Mouse (Mus musculus) lung, postnatal 4 days (tissue): ENCODE results near the gene Pard3.
"Not testable (repeated sequence)": the region's sequence is repeated elsewhere in the genome, so short reads cannot be mapped to it uniquely, and the experiment has no call there.

Experiments
- DNase-seq, 2 experiments: peaks; one replicate each; pipeline ENCODE4 v3.0.0; 2021

The Pard3 gene

GRCm38 (mm10) chr8:127140945-127141344 is 77.3 kb downstream of the Pard3 start:
- DNase-seq, result peak in 1 of 2 experiments; percentile 36

- peak in 1 of 2 experiments; percentile 35 for DNase-seq
Observed at GRCm38 (mm10) chr8:127143641-127144040, 79.9 kb downstream of the Pard3 start.

DNA sequence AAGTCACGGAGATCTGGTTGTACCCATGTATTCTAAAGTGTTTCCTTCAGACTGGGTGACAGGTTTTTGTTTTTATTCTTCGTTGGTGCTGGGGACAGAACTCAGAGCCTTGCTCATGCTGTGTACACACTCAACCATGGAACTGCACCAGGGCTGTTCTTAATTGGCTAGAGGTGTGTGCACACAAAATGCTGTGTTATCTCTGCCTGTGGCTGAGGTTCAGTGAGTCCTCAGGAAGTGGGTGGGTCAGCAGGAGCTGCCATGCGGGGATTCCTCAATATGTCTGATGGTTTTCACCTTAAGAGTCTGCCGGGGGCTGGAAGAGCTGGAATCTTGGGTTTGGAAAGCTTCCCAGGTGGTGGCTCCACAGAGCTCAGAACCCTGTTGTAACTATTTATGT is 80.9 kb downstream of the Pard3 start:
- no peak for DNase-seq

DNA sequence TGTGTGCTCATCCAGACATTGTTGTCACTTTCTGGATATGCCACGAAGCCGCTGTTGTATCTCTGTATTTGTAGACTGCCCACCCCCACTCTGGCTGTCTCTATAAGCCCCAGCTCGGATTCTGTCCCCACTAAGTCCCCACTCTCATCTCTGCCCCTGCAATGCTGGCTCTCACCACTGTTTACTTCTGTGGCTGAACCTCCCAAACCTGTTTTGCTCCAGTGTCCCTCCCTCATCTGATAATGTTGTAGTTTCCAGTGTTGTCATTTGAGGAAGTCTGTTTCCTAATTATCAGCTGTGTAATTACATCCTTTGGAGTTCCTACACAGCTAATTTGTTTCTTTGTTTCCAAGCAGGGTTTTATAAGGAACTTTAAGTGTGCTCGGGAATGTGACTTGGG is 81.4 kb downstream of the Pard3 start:
- no peak for DNase-seq

DNA sequence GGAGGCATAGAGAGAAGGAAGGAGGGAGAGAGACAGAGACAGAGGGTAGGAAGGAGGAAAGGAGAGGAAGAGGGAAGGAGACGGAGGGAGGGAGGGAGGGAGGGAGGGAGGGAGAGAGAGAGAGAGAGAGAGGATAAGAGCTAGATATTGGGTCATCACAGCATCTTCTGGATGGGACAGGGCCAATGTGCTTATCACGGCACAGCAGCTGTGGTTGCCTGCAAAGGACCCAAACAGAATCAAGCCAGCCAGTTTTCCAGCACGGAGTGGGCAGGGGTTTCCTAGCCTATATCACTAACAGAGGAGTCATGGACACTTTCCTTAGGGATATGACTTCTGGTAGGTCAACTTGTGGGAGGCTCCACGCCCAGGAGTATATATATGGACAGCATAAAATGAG is 82.4 kb downstream of the Pard3 start:
- DNase-seq, result peak in 1 of 2 experiments; percentile 28

DNA sequence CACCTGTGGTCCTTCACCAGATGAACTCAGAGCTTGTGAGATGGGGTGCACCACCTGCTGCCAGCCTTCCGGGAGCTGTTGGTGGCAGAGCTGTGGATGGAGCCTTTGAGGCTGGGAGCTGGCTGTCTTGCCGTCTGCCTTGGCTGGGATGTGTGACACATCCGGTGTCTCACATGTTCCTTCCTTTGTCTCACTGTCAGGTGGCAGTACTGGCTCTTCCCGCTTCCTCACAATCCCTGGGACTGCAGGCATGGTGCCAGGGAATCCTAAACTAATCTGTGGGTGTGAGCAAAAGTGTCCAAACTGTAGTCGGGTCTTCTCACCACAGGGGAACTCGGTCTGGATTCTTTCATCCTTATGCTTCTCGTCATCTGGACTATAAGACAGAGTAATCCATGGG is 85.1 kb downstream of the Pard3 start:
- DNase-seq, result peak in 1 of 2 experiments; percentile 29

GRCm38 (mm10) chr8:127150645-127151044 is 87.0 kb downstream of the Pard3 start:
- no peak for DNase-seq

DNA sequence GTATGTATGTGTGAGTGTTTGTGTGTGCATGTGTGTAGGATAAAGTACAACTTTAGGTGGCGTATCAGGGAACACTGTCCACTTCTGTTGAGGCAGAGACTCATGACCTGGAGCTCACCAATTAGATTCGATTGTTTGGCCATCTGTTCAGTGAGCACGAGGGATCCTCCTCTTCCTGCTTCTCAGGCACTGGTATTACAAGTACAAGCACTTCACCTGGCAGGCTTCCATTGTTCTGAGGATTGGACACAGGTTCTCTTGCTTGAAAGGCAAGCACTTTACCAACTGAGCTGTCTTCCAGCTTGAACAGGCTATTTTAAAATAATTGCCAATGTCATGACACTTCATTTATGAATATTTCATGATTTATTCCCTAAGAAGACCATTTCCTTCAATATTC is 88.0 kb downstream of the Pard3 start:
- no peak for DNase-seq

DNA sequence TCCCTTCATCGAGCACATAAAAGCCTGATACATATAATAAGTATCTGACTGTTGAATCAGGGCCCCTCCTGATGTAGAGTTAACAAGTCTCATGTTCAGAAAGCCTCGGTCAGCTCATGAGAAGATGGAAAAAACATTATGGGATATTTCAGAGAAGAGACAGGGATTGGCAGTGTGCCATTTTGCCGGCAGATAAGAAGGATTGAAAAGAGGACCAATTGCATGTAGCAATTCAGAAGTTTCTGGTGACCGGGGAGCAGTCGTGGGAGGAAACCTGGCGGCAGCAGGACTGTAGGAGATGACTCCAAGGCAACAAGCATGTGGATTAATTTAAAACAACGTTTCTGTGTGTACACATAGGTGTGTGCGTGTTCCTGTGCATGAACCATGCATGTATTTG is 93.4 kb downstream of the Pard3 start:
- DNase-seq, result peak; percentile 34 to 39

DNA sequence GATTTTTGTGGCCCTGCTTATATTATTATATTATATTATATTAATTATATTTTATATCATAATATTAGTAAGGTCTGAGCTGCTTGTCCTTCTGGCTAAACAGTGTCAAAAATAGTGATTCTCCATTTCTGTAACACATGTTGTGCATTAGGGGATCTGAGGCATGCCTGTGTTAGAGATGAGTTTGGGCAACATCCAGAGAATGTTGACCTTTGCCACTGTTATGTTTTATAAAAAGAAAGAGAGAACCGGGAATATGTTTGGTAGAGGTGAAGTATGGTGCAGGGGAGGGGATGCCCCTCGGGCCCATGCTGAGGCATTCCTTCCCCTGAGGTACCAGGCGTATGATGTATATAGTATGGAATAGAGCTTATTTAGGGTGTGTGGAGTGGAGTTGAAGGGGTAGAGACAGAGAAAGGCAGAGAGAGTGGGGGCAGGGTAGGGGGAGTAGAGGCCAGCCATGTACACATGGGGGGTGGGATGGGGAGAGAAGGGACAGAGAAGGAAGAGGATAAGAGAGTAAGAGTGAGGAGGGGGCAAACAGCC is 95.8 kb downstream of the Pard3 start:
- DNase-seq, result no peak

GRCm38 (mm10) chr8:127161854-127162253 is 98.2 kb downstream of the Pard3 start:
- DNase-seq, result no peak

DNA sequence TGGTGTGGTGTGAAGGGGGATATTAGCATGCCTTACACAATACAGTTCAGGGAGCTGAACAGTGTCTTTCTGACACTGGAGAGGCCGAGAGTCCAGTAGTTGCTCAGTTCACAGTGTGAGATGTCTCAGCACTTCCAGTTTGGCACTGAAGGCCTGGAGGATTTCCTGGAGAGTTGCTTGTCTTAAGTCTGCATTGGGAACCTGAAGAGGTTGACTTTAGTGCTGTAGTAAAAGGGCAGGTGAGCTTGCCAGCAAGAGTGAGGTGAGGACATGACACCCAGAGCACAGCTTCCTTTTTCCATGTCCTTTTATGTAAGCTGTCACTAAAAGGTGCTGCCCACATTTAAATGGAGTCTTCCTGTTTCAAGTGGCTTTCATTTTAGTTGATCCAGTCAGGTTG is 99.1 kb downstream of the Pard3 start:
- DNase-seq, result no peak

DNA sequence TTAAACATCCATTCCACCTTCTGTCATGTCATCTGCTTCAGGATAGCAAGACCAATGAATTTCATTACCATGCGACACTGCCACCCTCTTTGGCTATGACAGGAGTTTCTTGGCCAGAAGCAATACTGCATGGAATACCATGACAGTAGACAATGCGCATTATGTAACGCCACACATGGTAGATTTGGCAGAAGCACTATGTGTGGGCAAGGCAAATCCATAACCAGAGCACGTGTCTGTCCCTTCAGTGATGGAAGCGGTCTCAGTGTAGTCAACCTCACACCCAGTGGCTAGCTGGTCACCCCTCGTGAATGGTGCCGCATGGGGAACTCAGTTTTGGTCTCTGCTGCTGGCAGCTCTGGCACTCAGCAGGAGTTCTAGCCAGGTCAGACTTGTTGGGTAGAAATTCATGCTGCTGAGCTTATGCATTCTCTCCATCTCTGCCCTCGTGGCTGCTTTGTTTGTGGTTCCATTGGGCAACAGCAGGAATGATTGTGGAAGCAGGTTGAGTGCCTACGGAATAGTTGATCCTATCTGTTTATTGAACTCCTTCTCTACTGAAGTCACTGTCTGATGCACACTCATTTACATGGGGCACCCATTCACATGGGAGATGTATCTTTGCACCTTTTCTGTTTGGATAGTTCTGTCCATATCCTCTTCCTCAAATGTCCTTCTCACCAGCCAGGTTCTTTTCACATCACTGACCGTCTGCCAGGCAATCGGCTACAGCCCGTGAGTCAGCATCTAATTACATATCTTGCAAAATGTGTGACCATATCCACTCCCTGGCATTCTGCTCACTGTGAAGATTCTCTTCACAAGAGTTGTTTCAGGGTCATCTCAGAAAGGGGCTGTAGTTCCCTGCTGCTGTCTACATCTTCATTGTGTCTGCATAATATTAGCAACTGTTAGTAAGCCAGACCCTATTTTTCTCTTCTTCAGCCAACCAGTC is 100.9 kb downstream of the Pard3 start:
- no peak for DNase-seq

DNA sequence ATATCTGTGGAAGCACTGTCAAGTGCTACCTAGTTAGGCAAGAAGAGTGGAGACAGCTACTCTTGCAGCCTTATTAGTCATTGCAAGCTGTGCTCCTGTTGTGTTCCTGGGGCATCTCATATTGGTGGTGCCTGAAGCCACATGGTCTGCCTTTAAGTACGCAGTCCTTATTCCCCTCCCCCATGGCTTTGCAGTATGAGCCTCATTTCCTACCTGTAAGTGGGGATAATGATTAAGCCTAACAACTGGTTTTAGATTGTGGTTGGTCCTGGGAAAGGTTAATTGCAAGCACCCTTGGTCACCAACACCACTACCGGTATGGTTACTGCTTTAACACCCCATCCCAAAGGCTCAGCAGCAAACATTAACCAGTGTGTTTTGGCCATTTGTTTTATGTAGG is 104.8 kb downstream of the Pard3 start:
- no peak for DNase-seq

- DNase-seq, result no peak
Observed at GRCm38 (mm10) chr8:127169361-127169760, 105.7 kb downstream of the Pard3 start.

- DNase-seq, result not testable (repeated sequence)
Observed at GRCm38 (mm10) chr8:127170372-127170771, 106.7 kb downstream of the Pard3 start.

- DNase-seq, result peak in 1 of 2 experiments; percentile 29
Observed at GRCm38 (mm10) chr8:127170930-127171329, 107.2 kb downstream of the Pard3 start.

DNA sequence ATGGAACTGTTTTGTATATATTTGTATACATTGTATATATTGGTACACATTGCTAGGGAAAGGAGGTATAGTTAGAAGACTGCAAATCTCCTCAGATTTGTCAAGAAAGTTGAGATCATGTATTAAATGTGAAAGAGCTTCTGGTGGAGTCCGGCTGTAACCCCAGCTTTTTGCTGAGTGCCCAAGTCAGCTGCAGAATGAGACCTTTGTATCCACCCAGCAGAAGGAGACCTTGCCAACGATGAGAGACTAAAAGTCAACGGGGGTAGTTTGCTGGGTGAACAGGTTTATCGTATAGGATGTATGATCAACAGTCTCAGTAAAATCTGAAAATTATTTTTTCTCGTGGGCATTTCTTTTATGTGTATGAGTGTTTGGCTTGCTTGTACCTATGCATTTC is 109.8 kb downstream of the Pard3 start:
- DNase-seq, result no peak

GRCm38 (mm10) chr8:127174411-127174810 is 110.7 kb downstream of the Pard3 start:
- DNase-seq, result no peak

GRCm38 (mm10) chr8:127175160-127175836 is 111.6 kb downstream of the Pard3 start:
- no peak for DNase-seq

DNA sequence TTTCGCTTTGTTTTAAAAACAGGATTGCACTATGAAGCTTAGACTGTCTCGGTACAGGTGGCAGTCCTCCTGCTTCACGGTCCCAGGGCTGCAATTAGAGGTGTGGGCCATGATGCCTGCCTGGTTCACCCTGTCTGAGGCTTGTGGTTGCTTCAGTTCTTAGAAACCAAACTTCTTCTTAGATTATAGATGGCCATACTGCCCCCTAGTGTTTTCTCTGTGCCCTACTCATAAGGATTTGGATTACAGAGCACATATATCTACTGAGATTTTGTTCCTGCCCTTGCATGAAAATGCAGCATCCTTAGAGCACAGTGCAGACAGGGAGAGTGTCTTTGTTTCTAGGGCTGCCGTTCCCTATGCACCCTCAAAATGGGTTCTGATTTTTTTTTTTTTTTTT is 114.9 kb downstream of the Pard3 start:
- DNase-seq, result peak in 1 of 2 experiments; percentile 47

DNA sequence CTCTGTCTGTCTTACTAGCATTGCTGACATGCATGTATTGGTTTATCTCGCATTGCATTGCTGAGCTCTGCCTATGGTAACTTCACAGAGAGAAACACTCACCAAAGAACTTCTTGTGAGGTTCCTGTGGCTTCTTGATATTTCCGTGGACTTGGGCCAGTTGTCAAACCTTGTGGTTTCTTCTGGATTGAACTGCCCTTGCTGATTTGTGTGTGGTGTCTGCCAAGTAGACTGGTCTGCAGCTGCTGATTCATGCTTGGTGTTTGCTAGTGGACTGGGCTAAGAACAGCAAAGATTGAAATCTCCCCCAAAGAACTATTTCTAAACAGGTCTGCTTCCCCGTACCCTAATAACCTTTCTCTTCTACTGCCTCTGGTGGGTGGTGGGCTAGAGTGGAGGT is 117.6 kb downstream of the Pard3 start:
- DNase-seq, result no peak

DNA sequence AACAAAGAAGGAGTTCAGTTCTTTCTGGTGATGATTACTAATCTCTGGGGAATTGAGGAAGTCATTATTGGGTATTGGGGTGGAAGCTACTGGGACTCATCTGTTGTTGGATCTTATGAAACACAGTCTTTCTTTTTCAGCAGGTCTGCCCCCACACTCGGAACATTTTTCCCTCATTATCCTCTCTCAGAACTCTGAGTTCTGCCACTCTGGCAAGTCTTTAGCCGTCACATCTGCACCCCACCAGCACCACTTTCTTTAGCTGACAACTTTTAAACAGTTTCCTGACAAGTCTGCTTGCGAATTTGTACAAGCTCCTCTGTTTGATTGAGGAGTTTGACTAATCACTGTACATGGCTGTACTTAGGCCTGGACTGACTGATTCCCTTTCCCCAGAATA is 118.4 kb downstream of the Pard3 start:
- DNase-seq, result no peak

- DNase-seq, result no peak
Observed at GRCm38 (mm10) chr8:127183533-127183932, 119.8 kb downstream of the Pard3 start.
